Mouse (Mus musculus) forebrain, embryonic 13.5 days (tissue): Measurements from ENCODE around the gene Rabac1. TPM values are rescaled to one million over a fixed set of nuclear protein-coding genes. Genes with fewer than 3 reads are reported as not detected.
A peak's percentile ranks its signal among the peaks of the same experiment; 100 is the strongest.

Experiments
- ATAC-seq: fragments of 200-750 bp; cut with Nextera tagmentation; 2 replicates; pipeline ENCODE4 v1.8.0; 2017
- H3K27ac ChIP-seq: fragments of 300-500 bp; sonication (generic); 2 replicates; pipeline ENCODE4 v1.5.1; 2015; ENCODE audit warnings: inconsistent platforms, mild to moderate bottlenecking, moderate library complexity
- H3K27me3 ChIP-seq: fragments of 300-500 bp; sonication (generic); 2 replicates; pipeline ENCODE4 v1.6.1; 2015; ENCODE audit warnings: mild to moderate bottlenecking, inconsistent platforms
- H3K36me3 ChIP-seq: fragments of 300-500 bp; sonication (generic); 2 replicates; pipeline ENCODE4 v1.6.1; 2015; ENCODE audit warnings: mild to moderate bottlenecking, inconsistent platforms; ENCODE audit not compliant: poor library complexity, severe bottlenecking
- H3K4me1 ChIP-seq: fragments of 300-500 bp; sonication (generic); 2 replicates; pipeline ENCODE4 v1.6.1; 2015; ENCODE audit warnings: inconsistent platforms
- H3K4me2 ChIP-seq: fragments of 300-500 bp; sonication (generic); 2 replicates; pipeline ENCODE4 v1.6.1; 2015; ENCODE audit warnings: inconsistent platforms, mild to moderate bottlenecking, moderate library complexity
- H3K4me3 ChIP-seq: fragments of 300-500 bp; sonication (generic); 2 replicates; pipeline ENCODE4 v1.5.1; 2015; ENCODE audit warnings: mild to moderate bottlenecking, inconsistent platforms
- H3K9ac ChIP-seq: fragments of 300-500 bp; sonication (generic); 2 replicates; pipeline ENCODE4 v1.6.1; 2015; ENCODE audit warnings: mild to moderate bottlenecking, inconsistent platforms
- H3K9me3 ChIP-seq: fragments of 300-500 bp; sonication (generic); replicated peaks from 2 replicates; pipeline ENCODE4 v1.6.1; 2016; ENCODE audit warnings: inconsistent platforms
- WGBS: fragments of 180-500 bp; shearing (Covaris S2); methylation state at CpG from one replicate; pipeline ENCODE4 v1.1.7; 2015; 5-methylcytosine and 5-hydroxymethylcytosine counted together
- microRNA-seq: library from miRNA; unstranded; fragments of <30 nt; microRNA quantifications from one replicate; pipeline ENCODE4, GENCODE M21; 2016
- polyA plus RNA-seq: library from polyadenylated mRNA; unstranded; fragments of >200 nt; fragmentation: Nextera tagmentation; extraction: Ambion mirVana; gene quantifications from 2 replicates; pipeline ENCODE4 v1.2.1, GENCODE M21; 2015

The Rabac1 gene
- polyA plus RNA-seq, 1 experiment from 2014 or later, result 128 TPM

- Histone ChIP-seq H3K27me3 (peaks cover 100% of the 10 kb centered on the region), H3K27ac (no peak overlapping the region), H3K4me2 (no peak overlapping the region), H3K36me3 (no peaks in the 10 kb centered on the region), H3K9ac (no peak overlapping the region), H3K4me1 (peaks cover 36% of the 10 kb centered on the region), H3K9me3 (no peaks in the 10 kb centered on the region), H3K4me3 (no peak overlapping the region)
- WGBS, result 1% methylated on average over 8 of the region's 8 CpGs
- ATAC-seq, result peak; percentile 23; the same call in 1 of the 2 replicates
Observed at GRCm38 (mm10) chr7:24949958-24950623, 22.5 kb downstream of the Rabac1 start.

DNA sequence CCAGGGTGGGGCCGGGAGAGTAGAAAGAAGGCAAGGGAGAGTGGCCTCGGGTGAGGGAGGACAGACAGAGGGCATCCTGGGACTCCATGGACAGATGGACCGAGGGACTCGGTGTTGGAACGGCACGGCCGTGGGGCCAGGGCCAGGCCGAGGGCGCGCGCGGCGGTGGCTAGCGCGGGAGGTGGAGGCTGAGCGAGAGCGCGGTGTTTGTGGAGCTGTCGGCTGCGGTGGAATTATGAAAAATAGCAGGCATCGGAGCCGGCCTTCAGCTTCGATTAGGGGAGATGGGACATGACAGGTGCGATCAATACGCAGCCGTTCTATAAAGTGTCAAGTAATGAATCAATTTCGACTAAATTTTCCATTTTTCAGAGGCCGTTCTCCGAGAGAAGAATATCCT is 23.8 kb downstream of the Rabac1 start:
- H3K9me3 ChIP-seq, result no peaks in the 10 kb centered on the region
- H3K27ac ChIP-seq, result no peak overlapping the region
- H3K36me3 ChIP-seq, result no peaks in the 10 kb centered on the region
- WGBS, result under 1% methylated on average over 29 of the region's 29 CpGs
- peaks cover 100% of the 10 kb centered on the region for H3K27me3 ChIP-seq
- H3K4me3 ChIP-seq, result peak overlapping the region; percentile 17; the same call in 1 of the 2 replicates
- peak overlapping the region; percentile 31 for H3K4me2 ChIP-seq
- H3K4me1 ChIP-seq, result peaks cover 35% of the 10 kb centered on the region
- ATAC-seq, result no peak
- H3K9ac ChIP-seq, result no peak overlapping the region

- Histone ChIP-seq H3K4me3 (no peak overlapping the region), H3K36me3 (no peaks in the 10 kb centered on the region), H3K27me3 (peaks cover 100% of the 10 kb centered on the region), H3K9me3 (no peaks in the 10 kb centered on the region), H3K4me1 (peaks cover 32% of the 10 kb centered on the region), H3K27ac (no peak overlapping the region), H3K9ac (no peak overlapping the region), H3K4me2 (no peak overlapping the region)
- WGBS, result 3% methylated on average over 7 of the region's 7 CpGs
- ATAC-seq, result no peak
Observed at GRCm38 (mm10) chr7:24947316-24948048, 25.1 kb downstream of the Rabac1 start.

GRCm38 (mm10) chr7:24944257-24944950 is 28.1 kb downstream of the Rabac1 start, which contains the start of gene Gm4881:
Gm4881 (minus strand) TSS chr7:24944494.
- Histone ChIP-seq H3K4me1 (peaks cover 16% of the 10 kb centered on the region), H3K27me3 (peaks cover 98% of the 10 kb centered on the region), H3K9me3 (no peaks in the 10 kb centered on the region), H3K9ac (peak within 1 kb of the TSS; percentile 45), H3K36me3 (no peaks in the 10 kb centered on the region), H3K27ac (no peak within 1 kb of the TSS), H3K4me2 (peak within 1 kb of the TSS; percentile 63), H3K4me3 (peak within 1 kb of the TSS; percentile 39)
- no peak for ATAC-seq
- WGBS, result under 1% methylated on average over 61 of the region's 72 CpGs

DNA sequence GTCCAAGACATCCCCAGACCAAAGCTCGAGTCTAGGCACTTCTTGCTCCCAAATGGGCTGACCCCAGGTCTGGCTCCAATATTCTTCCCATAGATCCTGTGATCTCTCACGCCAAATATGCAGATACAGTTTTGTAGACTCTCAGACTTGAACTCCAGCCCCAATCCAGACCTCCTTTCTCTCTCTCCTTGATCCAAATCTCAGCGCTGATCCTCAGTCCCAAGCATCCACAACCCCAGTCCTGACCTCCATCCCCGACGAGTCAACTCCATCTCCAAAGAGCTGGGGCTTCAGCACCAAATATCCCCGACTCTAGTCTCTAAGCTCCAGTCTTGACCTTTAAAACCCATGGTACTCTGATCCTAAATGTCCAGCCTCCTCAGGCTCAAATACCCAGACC is 28.9 kb downstream of the Rabac1 start:
- peaks cover 13% of the 10 kb centered on the region for H3K4me1 ChIP-seq
- H3K9me3 ChIP-seq, result no peaks in the 10 kb centered on the region
- ATAC-seq, result no peak
- no peaks in the 10 kb centered on the region for H3K36me3 ChIP-seq
- WGBS, result 4% methylated on average over 6 of the region's 6 CpGs
- peak overlapping the region; percentile 39; the same call in 1 of the 2 replicates for H3K4me3 ChIP-seq
- H3K4me2 ChIP-seq, result no peak overlapping the region; the same call in 1 of the 2 replicates
- no peak overlapping the region for H3K9ac ChIP-seq
- no peak overlapping the region for H3K27ac ChIP-seq
- H3K27me3 ChIP-seq, result peaks cover 98% of the 10 kb centered on the region

- Histone ChIP-seq H3K27me3 (peaks cover 85% of the 10 kb centered on the region), H3K36me3 (peaks cover 10% of the 10 kb centered on the region), H3K4me3 (no peak overlapping the region), H3K4me1 (peaks cover 18% of the 10 kb centered on the region), H3K9ac (no peak overlapping the region; the same call in 1 of the 2 replicates), H3K27ac (no peak overlapping the region), H3K4me2 (no peak overlapping the region), H3K9me3 (no peaks in the 10 kb centered on the region)
- no peak for ATAC-seq
- 2% methylated on average over 15 of the region's 15 CpGs for WGBS
Observed at GRCm38 (mm10) chr7:24931651-24932050, 40.9 kb downstream of the Rabac1 start.

GRCm38 (mm10) chr7:24930475-24930874 is 42.1 kb downstream of the Rabac1 start:
- H3K4me1 ChIP-seq, result peaks cover 18% of the 10 kb centered on the region
- ATAC-seq, result no peak

More at GRCm38 (mm10) chr7:24930475-24930874, 42.1 kb downstream of the Rabac1 start:
- 57% methylated on average over 6 of the region's 6 CpGs for WGBS
- Histone ChIP-seq H3K27ac (no peak overlapping the region), H3K36me3 (peaks cover 22% of the 10 kb centered on the region), H3K4me2 (no peak overlapping the region), H3K9ac (no peak overlapping the region), H3K4me3 (no peak overlapping the region), H3K9me3 (no peaks in the 10 kb centered on the region), H3K27me3 (peaks cover 73% of the 10 kb centered on the region)

Small RNA genes lying within 50 kb of the gene (microRNA-seq; reads per million reads assigned to microRNA genes)
- gene Mir7046 (not detected), gene Mir7047 (not detected)

Other genes starting within 250 kb of the Rabac1 start
- not detected in 2 replicates for gene Gm4763, start 245.8 kb downstream of the Rabac1 start, polyA plus RNA-seq
- gene Cd177, start 212.4 kb downstream of the Rabac1 start, polyA plus RNA-seq, result 0.05 and 0.10 TPM in 2 replicates
- gene Ceacam10, start 195.5 kb downstream of the Rabac1 start, polyA plus RNA-seq, result not detected in 2 replicates
- gene Gm9844, start 110.5 kb downstream of the Rabac1 start, polyA plus RNA-seq, result 29.8 and 31.0 TPM in 2 replicates
- gene Lypd4, start 102.8 kb downstream of the Rabac1 start, polyA plus RNA-seq, result not detected in 2 replicates
- 0.10 and 0.13 TPM in 2 replicates for gene Dmrtc2, start 102.7 kb downstream of the Rabac1 start, polyA plus RNA-seq
- 1,732 and 1,934 TPM in 2 replicates for gene Rps19, start 88.4 kb downstream of the Rabac1 start, polyA plus RNA-seq
- gene Cd79a, start 75.4 kb downstream of the Rabac1 start, polyA plus RNA-seq, result 0.18 TPM in 1 of 2 replicates, not detected in the other
- gene Arhgef1, start 69.8 kb downstream of the Rabac1 start, polyA plus RNA-seq, result 54.2 and 54.9 TPM in 2 replicates
- gene Gm4881, start 28.3 kb downstream of the Rabac1 start, polyA plus RNA-seq, result 0.43 and 1.0 TPM in 2 replicates
- 95.0 and 107 TPM in 2 replicates for gene Atp1a3, start 33.2 kb upstream of the Rabac1 start, polyA plus RNA-seq
- 12.8 and 14.7 TPM in 2 replicates for gene Grik5, start 99.6 kb upstream of the Rabac1 start, polyA plus RNA-seq
- gene Zfp574, start 99.8 kb upstream of the Rabac1 start, polyA plus RNA-seq, result 33.5 and 38.1 TPM in 2 replicates
- gene Pou2f2, start 207.0 kb upstream of the Rabac1 start, polyA plus RNA-seq, result 21.9 and 22.2 TPM in 2 replicates
- 11.0 and 12.5 TPM in 2 replicates for gene Dedd2, start 247.9 kb upstream of the Rabac1 start, polyA plus RNA-seq
- gene Zfp526, start 248.7 kb upstream of the Rabac1 start, polyA plus RNA-seq, result 2.0 and 2.1 TPM in 2 replicates